Mouse (Mus musculus) C2C12 (cell line): ENCODE results near the gene Dnajc10.

ENCODE experiments used
- CEBPB ChIP-seq: IDR thresholded peaks from one replicate; pipeline ENCODE4 v1.6.1; 2011; ENCODE audit warnings: low read depth, mild to moderate bottlenecking, control low read depth, moderate library complexity
- CTCF ChIP-seq: IDR thresholded peaks from one replicate; pipeline ENCODE4 v1.5.1; 2011; ENCODE audit not compliant: control insufficient read depth, insufficient read depth, insufficient read length
- FOSL1 ChIP-seq: IDR thresholded peaks from one replicate; pipeline ENCODE4 v1.8.0; 2011; ENCODE audit warnings: mild to moderate bottlenecking, low read length; ENCODE audit not compliant: poor library complexity, insufficient read depth, severe bottlenecking
- MAX ChIP-seq: IDR thresholded peaks from one replicate; pipeline ENCODE4 v1.6.1; 2011; ENCODE audit warnings: mild to moderate bottlenecking, control low read depth
- MYOD1 ChIP-seq: IDR thresholded peaks from one replicate; pipeline ENCODE4 v1.6.1; 2011; ENCODE audit warnings: low read depth; ENCODE audit not compliant: control insufficient read depth, insufficient read length
- USF1 ChIP-seq: IDR thresholded peaks from one replicate; pipeline ENCODE4 v1.6.1; 2011; ENCODE audit warnings: low read depth, mild to moderate bottlenecking, control low read depth, moderate library complexity

- TF ChIP-seq CTCF, result no peak
- no peak for TF ChIP-seq USF1
- no peak for TF ChIP-seq MAX
- TF ChIP-seq MYOD1, result no peak
- TF ChIP-seq FOSL1, result no peak
- TF ChIP-seq CEBPB, result no peak
Measured at GRCm38 (mm10) chr2:80340537-80340936, 25.3 kb downstream of the Dnajc10 start.
